Mouse (Mus musculus) liver, postnatal 0 days (tissue): ENCODE measurements around the gene Zeb2.

ENCODE experiments used
- CTCF ChIP-seq: sonication (generic); IDR thresholded peaks from 2 replicates; pipeline ENCODE4 v1.5.1; 2016; ENCODE audit warnings: antibody characterized with exemption, low read depth
- EP300 ChIP-seq: IDR thresholded peaks from 2 replicates; pipeline ENCODE4 v1.6.1; 2016; ENCODE audit warnings: antibody characterized with exemption, low read depth, mild to moderate bottlenecking

DNA sequence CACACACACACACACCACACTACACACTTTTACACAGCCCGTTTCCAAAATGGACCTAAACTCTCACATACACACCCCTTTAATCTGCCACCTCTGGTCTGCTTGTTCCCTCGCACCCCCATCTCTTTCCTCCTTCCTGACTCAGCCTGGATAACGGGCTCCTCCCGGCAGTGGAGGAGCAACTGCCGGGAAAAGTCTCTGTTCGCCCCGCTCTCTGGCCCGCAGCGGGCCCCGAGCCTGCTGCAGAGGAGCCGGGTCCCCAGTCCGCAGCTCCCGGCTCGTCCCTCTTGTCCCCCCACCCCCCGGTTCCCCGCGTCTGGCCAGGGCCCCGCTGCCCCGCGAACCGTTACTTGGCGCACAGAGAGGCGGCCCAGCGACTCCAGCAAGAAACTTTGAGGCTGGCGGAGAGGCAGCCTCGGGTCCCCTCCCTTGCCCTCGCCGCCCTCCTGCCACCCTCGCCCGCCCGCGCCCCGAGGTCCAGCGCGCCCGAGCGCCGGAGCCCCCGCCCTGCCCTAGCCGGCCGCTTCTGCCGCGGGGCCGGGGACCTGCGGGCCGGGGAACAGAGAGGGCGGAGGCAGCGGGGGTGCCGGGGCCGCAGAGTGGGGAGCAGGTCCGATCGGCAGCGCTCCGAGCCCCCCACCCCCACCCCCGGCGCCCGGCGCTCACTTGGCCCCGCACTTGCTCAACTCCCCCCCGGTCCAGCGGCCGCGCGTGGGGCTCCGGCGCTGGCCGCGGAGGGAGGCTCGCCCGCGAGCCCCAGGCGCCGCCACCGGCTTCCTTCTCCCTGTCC lies 7.8 kb downstream of the Zeb2 start:
- TF ChIP-seq CTCF = no peak
- TF ChIP-seq EP300 = no peak
